Mouse (Mus musculus) embryonic facial prominence, embryonic 14.5 days (tissue): ENCODE measurements around the gene Klrg1. TPM values are rescaled to one million over a fixed set of nuclear protein-coding genes. Genes with fewer than 3 reads are reported as not detected.

Experiments used
- ATAC-seq: fragments of 200-750 bp; cut with Nextera tagmentation; 2 replicates; pipeline ENCODE4 v1.8.0; 2017; ENCODE audit warnings: low read depth, moderate number of reproducible peaks, moderate TSS enrichment
- DNase-seq: peaks from one replicate; pipeline ENCODE4 v3.0.0-alpha.2; 2015; ENCODE audit warnings: low spot score
- H3K27ac ChIP-seq: fragments of 300-500 bp; sonication (generic); replicated peaks from 2 replicates; pipeline ENCODE4 v1.5.1; 2014; ENCODE audit warnings: low read depth, mild to moderate bottlenecking, low read length, moderate library complexity
- H3K27me3 ChIP-seq: fragments of 300-500 bp; sonication (generic); replicated peaks from 2 replicates; pipeline ENCODE4 v1.6.1; 2014; ENCODE audit warnings: low read length; ENCODE audit not compliant: control insufficient read depth, insufficient read depth
- H3K36me3 ChIP-seq: fragments of 300-500 bp; sonication (generic); 2 replicates; pipeline ENCODE4 v1.6.1; 2014; ENCODE audit warnings: low read length, mixed read lengths; ENCODE audit not compliant: control insufficient read depth, insufficient read depth
- H3K4me1 ChIP-seq: fragments of 300-500 bp; sonication (generic); 2 replicates; pipeline ENCODE4 v1.6.1; 2014; ENCODE audit warnings: antibody characterized with exemption, low read length; ENCODE audit not compliant: control insufficient read depth, insufficient read depth
- H3K4me2 ChIP-seq: fragments of 300-500 bp; sonication (generic); 2 replicates; pipeline ENCODE4 v1.6.1; 2014; ENCODE audit warnings: low read depth, mild to moderate bottlenecking, low read length, moderate library complexity, mixed read lengths
- H3K4me3 ChIP-seq: fragments of 300-500 bp; sonication (generic); 2 replicates; pipeline ENCODE4 v1.5.1; 2014; ENCODE audit warnings: low read depth, mild to moderate bottlenecking, low read length
- H3K9ac ChIP-seq: fragments of 300-500 bp; sonication (generic); 2 replicates; pipeline ENCODE4 v1.6.1; 2014; ENCODE audit warnings: low read depth, mild to moderate bottlenecking, low read length, moderate library complexity, mixed read lengths
- H3K9me3 ChIP-seq: fragments of 300-500 bp; sonication (generic); 2 replicates; pipeline ENCODE4 v1.6.1; 2016; ENCODE audit warnings: low read length; ENCODE audit not compliant: control insufficient read depth
- WGBS: fragments of 180-500 bp; shearing (Covaris S2); extraction: QIAGEN DNeasy Blood & Tissue Kit; methylation state at CpG from one replicate; pipeline ENCODE4 v1.1.7; 2014; 5-methylcytosine and 5-hydroxymethylcytosine counted together
- polyA plus RNA-seq: library from polyadenylated mRNA; unstranded; fragments of >200 nt; fragmentation: Nextera tagmentation; extraction: Ambion mirVana; gene quantifications from 2 replicates; pipeline ENCODE4 v1.2.1, GENCODE M21; 2014

Klrg1 gene
- polyA plus RNA-seq, 1 experiment from 2014 or later: 0.19 TPM

GRCm38 (mm10) chr6:122268561-122268960 is 14.1 kb downstream of the Klrg1 start:
- Histone ChIP-seq H3K9ac (no peak overlapping the region), H3K9me3 (no peaks in the 10 kb centered on the region), H3K4me2 (no peak overlapping the region), H3K4me1 (no peaks in the 10 kb centered on the region), H3K4me3 (no peak overlapping the region), H3K27ac (no peak overlapping the region), H3K36me3 (no peaks in the 10 kb centered on the region), H3K27me3 (no peaks in the 10 kb centered on the region)
- WGBS: 42% methylated on average over 3 of the region's 3 CpGs
- DNase-seq (peak; percentile 69), ATAC-seq (no peak)

DNA sequence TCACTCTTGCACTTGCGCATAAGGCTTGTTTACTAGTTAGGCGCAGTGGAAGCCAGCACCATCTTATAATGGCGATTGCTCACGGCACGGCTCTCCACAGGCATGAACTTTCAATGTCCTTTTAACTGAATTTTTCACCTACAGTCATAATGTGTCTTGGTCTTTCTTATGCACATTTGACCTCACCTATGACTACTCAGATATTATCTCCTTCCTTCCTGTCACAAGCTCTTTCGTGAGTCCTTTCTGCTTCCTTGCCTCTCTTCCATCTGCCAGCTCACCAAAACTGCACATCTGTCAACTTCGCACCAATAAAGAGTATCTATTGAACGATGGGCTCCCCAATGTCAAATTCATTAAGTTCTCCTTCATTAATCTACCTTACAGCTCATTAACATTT is 20.1 kb downstream of the Klrg1 start:
- DNase-seq (no peak), ATAC-seq (no peak)
- WGBS: 91% methylated on average over 8 of the region's 8 CpGs
- no peak overlapping the region for H3K4me2 ChIP-seq
- no peak overlapping the region for H3K27ac ChIP-seq
- H3K4me1 ChIP-seq: no peaks in the 10 kb centered on the region
- no peak overlapping the region for H3K9ac ChIP-seq
- no peaks in the 10 kb centered on the region for H3K9me3 ChIP-seq
- H3K36me3 ChIP-seq: no peaks in the 10 kb centered on the region
- H3K4me3 ChIP-seq: no peak overlapping the region
- no peaks in the 10 kb centered on the region for H3K27me3 ChIP-seq

DNA sequence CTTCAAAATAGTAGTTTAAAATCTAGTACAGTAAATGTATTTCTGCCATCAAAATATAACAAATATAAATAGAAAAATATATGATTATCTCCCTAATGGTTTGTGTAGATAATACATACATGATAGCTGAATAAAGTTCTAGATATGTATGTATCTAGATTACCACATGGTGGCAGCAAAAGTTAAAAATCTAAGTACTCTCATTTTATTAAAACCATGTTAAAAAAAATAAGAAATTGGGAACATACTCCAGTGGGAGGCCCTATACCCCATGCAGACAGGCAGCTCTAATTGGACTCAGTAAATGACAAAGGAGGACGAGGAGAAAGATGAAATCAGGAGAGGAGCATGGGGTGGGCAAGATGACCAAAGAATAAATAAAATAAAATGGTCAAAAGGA is 30.5 kb downstream of the Klrg1 start:
- ATAC-seq (no peak), DNase-seq (peak; percentile 64)
- H3K27ac ChIP-seq: no peak overlapping the region
- no peaks in the 10 kb centered on the region for H3K27me3 ChIP-seq
- H3K9ac ChIP-seq: no peak overlapping the region
- no peaks in the 10 kb centered on the region for H3K9me3 ChIP-seq
- H3K36me3 ChIP-seq: no peaks in the 10 kb centered on the region
- WGBS: 15% methylated on average over 1 of the region's 1 CpGs
- H3K4me1 ChIP-seq: no peaks in the 10 kb centered on the region
- no peak overlapping the region for H3K4me2 ChIP-seq
- H3K4me3 ChIP-seq: no peak overlapping the region

- Histone ChIP-seq H3K9me3 (no peaks in the 10 kb centered on the region), H3K27ac (no peak overlapping the region), H3K9ac (no peak overlapping the region), H3K4me1 (no peaks in the 10 kb centered on the region), H3K4me3 (no peak overlapping the region), H3K27me3 (no peaks in the 10 kb centered on the region), H3K4me2 (no peak overlapping the region), H3K36me3 (no peaks in the 10 kb centered on the region)
- WGBS: 78% methylated on average over 4 of the region's 4 CpGs
- DNase-seq (no peak), ATAC-seq (no peak)
Observed at GRCm38 (mm10) chr6:122250033-122250432, 32.6 kb downstream of the Klrg1 start.

Other genes starting within 250 kb of the Klrg1 start
- gene M6pr, start 25.8 kb upstream of the Klrg1 start, polyA plus RNA-seq: 86.8 and 87.9 TPM in 2 replicates
- 20.8 and 21.0 TPM in 2 replicates for gene Phc1, start 57.7 kb upstream of the Klrg1 start, polyA plus RNA-seq
- gene Rimklb, start 215.9 kb upstream of the Klrg1 start, polyA plus RNA-seq: 10.5 and 15.9 TPM in 2 replicates
- 70.7 and 98.8 TPM in 2 replicates for gene Mfap5, start 223.0 kb upstream of the Klrg1 start, polyA plus RNA-seq